ENCODE assay signal across 23 mouse cellular contexts in genomic region chr7:112245839-112246438, GRCm38 (mm10). TPM values are rescaled to one million over a fixed set of nuclear protein-coding genes. Genes with fewer than 3 reads are reported as not detected.
DNase-seq lines count a peak whose midpoint lies in the region; ATAC-seq and TF ChIP-seq lines count a peak whose summit lies in the region.
"Had no signal": no experiment of that assay in that cellular context is flagged by ENCODE, and none has a peak within 500 bp of the region (broad histone marks: within the 10 kb centered on the region; RNA-seq: fewer than 3 reads in every experiment).

No protein-coding gene starts in this region.

- peaks cover 84% of the 10 kb centered on the region for H3K36me3 ChIP-seq in heart, embryonic 10.5 days
- no peaks in the 10 kb centered on the region for H3K36me3 ChIP-seq in kidney, adult 2 months (ENCODE audit: control insufficient read depth, insufficient read depth, low read length)
- H3K36me3 ChIP-seq in stomach, embryonic 16.5 days (ENCODE audit: control insufficient read depth, insufficient read depth, low read length), result no peaks in the 10 kb centered on the region
- H3K36me3 ChIP-seq: embryonic facial prominence, embryonic 15.5 days; forebrain, embryonic 15.5 days; hindbrain, embryonic 12.5 days; limb, embryonic 15.5 days; midbrain, embryonic 12.5 days; stomach, embryonic 15.5 days had no signal

- DNase-seq in heart, embryonic 10.5 days (ENCODE audit: low spot score), result no peak
- DNase-seq in heart, postnatal 4 days, result no peak
- DNase-seq in kidney, adult 2 months, result peak; percentile 19
- no peak for DNase-seq in kidney, adult 11 months
- peak; percentile 53 for DNase-seq in lung, postnatal 25 days (ENCODE audit: low spot score)
- DNase-seq in lung, postnatal 10 days, result no peak
- DNase-seq in neural tube, embryonic 10.5 days (ENCODE audit: extremely low spot score, low spot score), result no peak
- DNase-seq: adrenal gland, postnatal 25 days; cerebellum, adult 9-11 months; gastrocnemius, postnatal 14 days; kidney, adult 18-20 months; left cerebral cortex, postnatal 4 days had no signal

- H3K4me3 ChIP-seq in heart, embryonic 10.5 days, result no peak overlapping the region
- no peak overlapping the region for H3K4me3 ChIP-seq in kidney, adult 2 months (ENCODE audit: insufficient read depth, low read depth, low read length)
- H3K4me3 ChIP-seq in stomach, embryonic 16.5 days (replicated peaks; ENCODE audit: low read length), result no peak overlapping the region
- H3K4me3 ChIP-seq: embryonic facial prominence, embryonic 15.5 days; forebrain, embryonic 15.5 days; hindbrain, embryonic 12.5 days; limb, embryonic 15.5 days; midbrain, embryonic 12.5 days; stomach, embryonic 15.5 days had no signal

- H3K4me2 ChIP-seq in stomach, embryonic 16.5 days (ENCODE audit: low read depth, low read length), result no peak overlapping the region
- H3K4me2 ChIP-seq: embryonic facial prominence, embryonic 15.5 days; forebrain, embryonic 15.5 days; heart, embryonic 11.5 days; hindbrain, embryonic 12.5 days; limb, embryonic 15.5 days; midbrain, embryonic 12.5 days; stomach, embryonic 15.5 days had no signal

- 78% methylated on average over 4 of the region's 4 CpGs for WGBS in heart, embryonic 10.5 days
- WGBS in kidney, adult 2 months, result 78% methylated on average over 4 of the region's 4 CpGs
- WGBS in stomach, embryonic 16.5 days, result 78% methylated on average over 4 of the region's 4 CpGs

- H3K9me3 ChIP-seq in heart, embryonic 10.5 days, result no peaks in the 10 kb centered on the region
- H3K9me3 ChIP-seq in stomach, embryonic 16.5 days (replicated peaks; ENCODE audit: control insufficient read depth, low read length), result no peaks in the 10 kb centered on the region
- H3K9me3 ChIP-seq: forebrain, embryonic 15.5 days; limb, embryonic 15.5 days; midbrain, embryonic 12.5 days; stomach, embryonic 15.5 days had no signal

- H3K27me3 ChIP-seq in heart, embryonic 10.5 days (ENCODE audit: insufficient read depth, poor library complexity, severe bottlenecking), result no peaks in the 10 kb centered on the region
- H3K27me3 ChIP-seq in kidney, adult 2 months (replicated peaks; ENCODE audit: control insufficient read depth, insufficient read depth, low read length), result no peaks in the 10 kb centered on the region
- no peaks in the 10 kb centered on the region for H3K27me3 ChIP-seq in stomach, embryonic 16.5 days (ENCODE audit: control insufficient read depth, insufficient read depth, low read length)
- H3K27me3 ChIP-seq: embryonic facial prominence, embryonic 15.5 days; forebrain, embryonic 15.5 days; midbrain, embryonic 12.5 days; stomach, embryonic 15.5 days had no signal

- peaks cover 80% of the 10 kb centered on the region for H3K4me1 ChIP-seq in heart, embryonic 10.5 days
- H3K4me1 ChIP-seq in kidney, adult 2 months (ENCODE audit: control insufficient read depth, insufficient read depth, low read length), result no peaks in the 10 kb centered on the region
- peaks cover 10% of the 10 kb centered on the region; the same call in 1 of the 2 replicates for H3K4me1 ChIP-seq in stomach, embryonic 16.5 days (ENCODE audit: control insufficient read depth, insufficient read depth, low read length)

- ATAC-seq in stomach, embryonic 16.5 days (ENCODE audit: insufficient read depth, low FRiP score), result no peak
- ATAC-seq: activated CD4-positive, CD25-positive, alpha-beta regulatory T cell, adult 4 months; forebrain, embryonic 15.5 days had no signal

- H3K27ac ChIP-seq in heart, embryonic 10.5 days, result peak overlapping the region; percentile 31; the same call in 1 of the 2 replicates
- no peak overlapping the region for H3K27ac ChIP-seq in kidney, adult 2 months (ENCODE audit: insufficient read depth, low read depth, low read length)
- H3K27ac ChIP-seq in stomach, embryonic 16.5 days (ENCODE audit: low read length), result peak overlapping the region; percentile 19; the same call in 1 of the 2 replicates
- H3K27ac ChIP-seq: embryonic facial prominence, embryonic 15.5 days; forebrain, embryonic 15.5 days; hindbrain, embryonic 12.5 days; kidney, postnatal 0 days; limb, embryonic 15.5 days; midbrain, embryonic 12.5 days; stomach, embryonic 15.5 days had no signal

- no peak for TF ChIP-seq CTCF in kidney, adult 2 months (conservative IDR thresholded peaks at IDR 0.05; ENCODE audit: insufficient read depth, insufficient read length, low read depth, low read length)

- no peak overlapping the region for H3K9ac ChIP-seq in stomach, embryonic 16.5 days (ENCODE audit: low read length)
- H3K9ac ChIP-seq: embryonic facial prominence, embryonic 15.5 days; forebrain, embryonic 15.5 days; hindbrain, embryonic 12.5 days; limb, embryonic 15.5 days; midbrain, embryonic 12.5 days; stomach, embryonic 15.5 days had no signal

- no peak for TF ChIP-seq POLR2A in kidney, adult 2 months (IDR thresholded peaks at IDR 0.05; ENCODE audit: low read depth, low read length)

RNA-seq across cellular contexts. Expression of gene Mical2, which starts 20.3 kb away (rescaled TPM):
- 77.8 and 153 TPM in 2 replicates for polyA plus RNA-seq in heart, embryonic 10.5 days (2016; fragmentation: Nextera tagmentation; extraction: Ambion mirVana)
- total RNA-seq in heart, postnatal 4 days (2021), result 100 to 1,000 TPM; 281 to 298 TPM
- 6.6 and 7.3 TPM in 2 replicates for polyA plus RNA-seq in kidney, adult 2 months (2012; rRNA removed)
- polyA plus RNA-seq in stomach, embryonic 16.5 days (2015; fragmentation: Nextera tagmentation; extraction: Ambion mirVana), result 13.2 and 15.5 TPM in 2 replicates
- total RNA-seq: MEL had no signal

Comparison
In these comparisons a context has a peak if more than half of its experiments do, and no peak if none do; other contexts are left out.
1. DNase-seq: peak in kidney, adult 2 months (single experiment) and lung, postnatal 25 days (single experiment); none in heart, embryonic 10.5 days (single experiment), heart, postnatal 4 days (single experiment), kidney, adult 11 months (single experiment), lung, postnatal 10 days (single experiment) and neural tube, embryonic 10.5 days (single experiment).